In the genomic region with DNA sequence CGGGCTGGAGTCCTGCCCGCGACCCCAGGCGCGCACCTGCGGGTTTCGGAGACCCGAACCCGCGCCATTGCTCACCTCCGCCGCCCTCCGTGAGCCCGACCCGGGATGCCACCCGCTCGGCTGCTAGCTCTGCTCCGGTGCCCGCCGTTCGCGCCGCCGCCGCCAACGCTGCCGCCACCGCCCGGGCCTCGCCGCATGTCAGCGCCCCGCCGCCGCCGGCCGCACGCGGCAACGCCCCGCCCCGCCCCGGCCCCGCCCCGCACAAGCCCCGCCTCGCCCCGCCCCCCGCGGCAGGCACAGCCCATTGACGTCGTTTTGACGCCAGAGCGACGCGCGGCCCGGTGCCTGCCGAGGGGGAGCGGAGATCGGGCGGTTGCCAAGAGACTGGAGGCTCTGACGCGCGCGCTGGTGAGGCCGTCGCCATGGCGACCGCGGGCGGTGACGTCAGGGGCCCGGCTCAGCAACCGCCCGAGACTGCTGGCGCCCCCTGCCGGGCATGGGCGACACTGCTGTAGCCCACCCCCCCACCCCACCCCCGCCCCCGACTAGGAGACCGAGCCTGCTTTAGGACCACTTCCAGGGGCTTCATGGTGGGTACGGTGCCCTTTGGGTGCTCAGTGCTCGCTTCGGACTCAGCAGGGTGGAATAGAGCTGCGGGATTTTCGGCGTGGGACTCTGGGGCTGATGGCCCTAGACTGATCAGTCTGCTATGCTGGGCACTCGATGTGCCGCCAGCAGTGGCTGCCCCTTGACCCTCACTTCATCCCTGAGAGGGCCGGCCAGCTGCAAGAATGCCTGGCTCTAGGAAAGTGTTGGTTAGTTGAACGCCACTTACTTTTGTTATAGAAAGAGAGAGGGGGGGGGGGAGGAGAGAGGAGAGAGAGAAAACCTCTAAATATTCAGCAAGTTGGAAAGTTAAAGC, we compare ENCODE assay signal across 8 mouse cellular contexts. TPM values are rescaled to one million over a fixed set of nuclear protein-coding genes. Genes with fewer than 3 reads are reported as not detected.
DNase-seq lines count a peak whose midpoint lies in the region; ATAC-seq and TF ChIP-seq lines count a peak whose summit lies in the region.

Sik1 (minus strand) TSS at position 208 of the 922 bp plus-strand sequence.

- peak; percentile 89 for TF ChIP-seq CTCF in gastrocnemius, adult 2 months (IDR thresholded peaks at IDR 0.05)
- peak; percentile 53 for TF ChIP-seq CTCF in hindbrain, postnatal 0 days (IDR thresholded peaks at IDR 0.05; ENCODE audit: low read depth)

- DNase-seq in WW6 (ENCODE audit: low read depth, low spot score), result peak; percentile 88
- DNase-seq in cerebellum, postnatal 4 days (ENCODE audit: low spot score in 2 of 2), result peak; percentile 90 to 98
- DNase-seq in gastrocnemius, adult 2 months, result peak; percentile 100
- peak; percentile 99 for DNase-seq in hindbrain, postnatal 0 days (ENCODE audit: low spot score)
- DNase-seq in left cerebral cortex, adult 8-10 months (ENCODE audit: low spot score in 2 of 2), result peak; percentile 92 to 98
- peak; percentile 99 for DNase-seq in right cerebral cortex, postnatal 10 days (ENCODE audit: low spot score in 2 of 2)
- peak; percentile 99 for DNase-seq in urinary bladder, postnatal 25 days (ENCODE audit: low spot score)

- H3K4me1 ChIP-seq in hindbrain, postnatal 0 days (ENCODE audit: insufficient read depth, low read length), result peaks cover 18% of the 10 kb centered on the region
- H3K4me1 ChIP-seq in megakaryocyte, embryonic 14.5 days, result peaks cover 56% of the 10 kb centered on the region

- peak within 1 kb of the TSS; percentile 99 for H3K27ac ChIP-seq in gastrocnemius, adult 2 months
- H3K27ac ChIP-seq in hindbrain, postnatal 0 days, result peak within 1 kb of the TSS; percentile 86

- H3K27me3 ChIP-seq in hindbrain, postnatal 0 days (ENCODE audit: insufficient read depth, low read length), result no peaks in the 10 kb centered on the region
- H3K27me3 ChIP-seq in megakaryocyte, embryonic 14.5 days (replicated peaks), result peaks cover 24% of the 10 kb centered on the region

- peak within 1 kb of the TSS; percentile 82 for H3K9ac ChIP-seq in hindbrain, postnatal 0 days (replicated peaks; ENCODE audit: low read length)

- intact Hi-C loops in gastrocnemius, adult 2 months (cut with DNase I), result loop anchor here (2.0 to 5.0 kb wide), 5 partner anchors 36 to 163 kb away; no protein-coding TSS in a partner anchor

- ATAC-seq in hindbrain, postnatal 0 days, result peak; percentile 95

- WGBS in hindbrain, postnatal 0 days, result under 1% methylated on average over 57 of the region's 92 CpGs

- H3K36me3 ChIP-seq in hindbrain, postnatal 0 days (ENCODE audit: insufficient read depth, low read length), result peaks cover 1% of the 10 kb centered on the region; the same call in 1 of the 2 replicates
- peaks cover 24% of the 10 kb centered on the region for H3K36me3 ChIP-seq in megakaryocyte, embryonic 14.5 days (replicated peaks; ENCODE audit: low read length)

- H3K4me3 ChIP-seq in gastrocnemius, adult 2 months, result peak within 1 kb of the TSS; percentile 94
- peak within 1 kb of the TSS; percentile 88 for H3K4me3 ChIP-seq in hindbrain, postnatal 0 days (ENCODE audit: low read length)
- H3K4me3 ChIP-seq in megakaryocyte, embryonic 14.5 days (replicated peaks), result peak within 1 kb of the TSS; percentile 97

- no peaks in the 10 kb centered on the region for H3K9me3 ChIP-seq in hindbrain, postnatal 0 days (ENCODE audit: low read length)
- no peaks in the 10 kb centered on the region for H3K9me3 ChIP-seq in megakaryocyte, embryonic 14.5 days

- H3K4me2 ChIP-seq in hindbrain, postnatal 0 days (ENCODE audit: low read depth, low read length), result peak within 1 kb of the TSS; percentile 70

RNA-seq across cellular contexts. Expression of gene Sik1, which starts in this region (rescaled TPM):
- total RNA-seq in gastrocnemius, adult 2 months (2021), result 10 to 100 TPM; 13.4 to 58.6 TPM
- 39.6 and 41.6 TPM in 2 replicates for total RNA-seq in hindbrain, postnatal 0 days (2014; rRNA removed)
- 14.4 and 18.1 TPM in 2 replicates for polyA plus RNA-seq in hindbrain, postnatal 0 days (2015; fragmentation: Nextera tagmentation; extraction: Ambion mirVana)
- total RNA-seq in left cerebral cortex, adult 8-10 months (2022), result 10 to 100 TPM; 14.3 to 21.7 (median 18.2) TPM
- polyA plus RNA-seq in megakaryocyte, embryonic 14.5 days (2012; ENCODE audit: insufficient read depth, low replicate concordance), result 8.7 and 12.8 TPM in 2 replicates

Comparison
In these comparisons a context has a peak if more than half of its experiments do, and no peak if none do; other contexts are left out.
1. Peak in every context shown above with its lines: DNase-seq, ATAC-seq, H3K4me3 ChIP-seq and H3K27ac ChIP-seq.